Mouse (Mus musculus) neural tube, embryonic 15.5 days (tissue): ENCODE data around the gene Gm17387. TPM values are rescaled to one million over a fixed set of nuclear protein-coding genes. Genes with fewer than 3 reads are reported as not detected.

Experiments used
- ATAC-seq: fragments of 200-750 bp; cut with Nextera tagmentation; 2 replicates; pipeline ENCODE4 v1.8.0; 2017; ENCODE audit warnings: mild to moderate bottlenecking, moderate TSS enrichment, moderate library complexity; ENCODE audit not compliant: low FRiP score
- H3K27ac ChIP-seq: fragments of 300-500 bp; sonication (generic); replicated peaks from 2 replicates; pipeline ENCODE4 v1.5.1; 2015; ENCODE audit warnings: mild to moderate bottlenecking, inconsistent platforms
- H3K27me3 ChIP-seq: fragments of 300-500 bp; sonication (generic); replicated peaks from 2 replicates; pipeline ENCODE4 v1.6.1; 2015; ENCODE audit warnings: inconsistent platforms
- H3K36me3 ChIP-seq: fragments of 300-500 bp; sonication (generic); 2 replicates; pipeline ENCODE4 v1.6.1; 2015; ENCODE audit warnings: inconsistent platforms
- H3K4me1 ChIP-seq: fragments of 300-500 bp; sonication (generic); 2 replicates; pipeline ENCODE4 v1.6.1; 2015; ENCODE audit warnings: inconsistent platforms
- H3K4me2 ChIP-seq: fragments of 300-500 bp; sonication (generic); 2 replicates; pipeline ENCODE4 v1.6.1; 2015; ENCODE audit warnings: inconsistent platforms, mild to moderate bottlenecking, moderate library complexity
- H3K4me3 ChIP-seq: fragments of 300-500 bp; sonication (generic); replicated peaks from 2 replicates; pipeline ENCODE4 v1.5.1; 2015; ENCODE audit warnings: mild to moderate bottlenecking, inconsistent platforms
- H3K9ac ChIP-seq: fragments of 300-500 bp; sonication (generic); replicated peaks from 2 replicates; pipeline ENCODE4 v1.6.1; 2015; ENCODE audit warnings: mild to moderate bottlenecking, inconsistent platforms
- H3K9me3 ChIP-seq: fragments of 300-500 bp; sonication (generic); replicated peaks from 2 replicates; pipeline ENCODE4 v1.6.1; 2016; ENCODE audit warnings: inconsistent platforms
- WGBS: fragments of 180-500 bp; shearing (Covaris S2); methylation state at CpG from one replicate; pipeline ENCODE4 v1.1.7; 2015; ENCODE audit warnings: mixed read lengths; 5-methylcytosine and 5-hydroxymethylcytosine counted together
- polyA plus RNA-seq: library from polyadenylated mRNA; unstranded; fragments of >200 nt; fragmentation: Nextera tagmentation; extraction: Ambion mirVana; gene quantifications from 2 replicates; pipeline ENCODE4 v1.2.1, GENCODE M21; 2015

Gm17387 gene
- polyA plus RNA-seq, 1 experiment from 2014 or later: not detected

DNA sequence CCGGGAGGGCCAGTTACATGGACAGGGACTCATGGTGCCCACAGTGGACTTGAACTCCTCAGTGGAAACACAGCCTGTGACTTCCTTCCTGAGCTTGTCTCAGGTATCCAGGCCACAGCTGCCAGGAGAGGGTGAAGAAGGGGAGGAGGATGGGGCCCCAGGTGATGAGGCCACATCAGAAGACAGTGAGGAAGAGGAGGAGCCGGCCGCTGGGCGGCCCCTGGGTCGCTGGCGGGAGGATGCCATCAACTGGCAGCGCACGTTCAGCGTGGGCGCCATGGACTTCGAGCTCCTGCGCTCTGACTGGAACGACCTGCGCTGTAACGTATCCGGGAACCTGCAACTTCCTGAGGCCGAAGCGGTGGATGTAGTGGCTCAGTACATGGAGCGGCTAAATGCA lies 39.4 kb downstream of the Gm17387 start:
- Histone ChIP-seq H3K36me3 (peaks cover 45% of the 10 kb centered on the region), H3K27ac (no peak overlapping the region)
- ATAC-seq: no peak

DNA sequence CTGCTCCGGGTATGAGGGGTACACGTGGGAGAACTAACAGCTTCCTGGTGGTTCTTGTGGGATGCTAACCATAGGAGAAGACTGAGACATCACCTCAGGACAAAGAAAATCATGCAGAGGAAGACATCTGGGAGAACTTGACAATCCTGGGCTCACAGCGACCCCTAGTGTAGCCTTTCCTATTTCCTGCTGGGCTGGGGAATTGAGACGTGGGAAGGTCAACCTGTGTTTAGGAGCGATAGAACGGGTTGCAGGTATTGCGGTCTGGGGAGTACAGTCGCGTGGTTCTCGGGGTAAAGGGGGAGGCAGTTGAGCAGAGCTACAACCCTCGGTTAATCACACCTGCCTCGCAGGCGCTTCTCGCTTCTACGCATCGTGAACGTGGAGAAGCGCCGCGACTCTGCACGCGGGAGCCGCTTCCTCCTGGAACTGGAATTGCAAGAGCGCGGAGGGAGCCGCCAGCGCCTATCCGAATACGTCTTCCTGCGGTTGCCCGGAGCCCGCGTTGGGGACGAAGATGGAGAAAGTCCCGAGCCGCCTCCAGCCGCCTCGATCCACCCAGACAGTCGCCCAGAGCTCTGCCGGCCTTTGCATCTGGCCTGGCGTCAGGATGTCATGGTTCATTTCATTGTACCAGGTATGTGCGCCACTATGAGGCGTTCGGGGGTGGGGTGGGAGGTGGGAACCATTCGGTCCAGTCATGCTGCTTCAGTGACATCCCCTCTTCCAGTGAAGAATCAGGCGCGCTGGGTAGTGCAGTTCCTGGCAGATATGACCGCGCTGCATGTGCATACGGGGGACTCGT lies 41.3 kb downstream of the Gm17387 start:
- Histone ChIP-seq H3K4me1 (peaks cover 29% of the 10 kb centered on the region), H3K4me3 (peak overlapping the region; percentile 42), H3K9me3 (no peaks in the 10 kb centered on the region), H3K9ac (peak overlapping the region; percentile 61), H3K36me3 (peaks cover 28% of the 10 kb centered on the region), H3K27me3 (peaks cover 6% of the 10 kb centered on the region), H3K4me2 (peak overlapping the region; percentile 84), H3K27ac (peak overlapping the region; percentile 92)
- peak; percentile 81 for ATAC-seq
- under 1% methylated on average over 51 of the region's 51 CpGs for WGBS

More for the DNA sequence above, 39.4 kb downstream of the Gm17387 start:
- H3K4me3 ChIP-seq: no peak overlapping the region
- no peak overlapping the region for H3K9ac ChIP-seq
- peaks cover 30% of the 10 kb centered on the region for H3K4me1 ChIP-seq
- no peaks in the 10 kb centered on the region for H3K9me3 ChIP-seq
- H3K4me2 ChIP-seq: no peak overlapping the region
- peaks cover 6% of the 10 kb centered on the region for H3K27me3 ChIP-seq
- 77% methylated on average over 19 of the region's 19 CpGs for WGBS

GRCm38 (mm10) chr7:141072017-141072745 lies 43.2 kb downstream of the Gm17387 start:
- Histone ChIP-seq H3K27ac (no peak overlapping the region; the same call in 1 of the 2 replicates), H3K4me3 (no peak overlapping the region), H3K27me3 (peaks cover 6% of the 10 kb centered on the region), H3K4me2 (peak overlapping the region; percentile 84), H3K9ac (no peak overlapping the region), H3K9me3 (no peaks in the 10 kb centered on the region), H3K36me3 (peaks cover 14% of the 10 kb centered on the region), H3K4me1 (peaks cover 29% of the 10 kb centered on the region)
- WGBS: 37% methylated on average over 23 of the region's 23 CpGs
- ATAC-seq: no peak

- Histone ChIP-seq H3K4me3 (no peak overlapping the region), H3K9me3 (no peaks in the 10 kb centered on the region), H3K36me3 (no peaks in the 10 kb centered on the region), H3K27ac (no peak overlapping the region), H3K4me2 (no peak overlapping the region), H3K4me1 (peaks cover 29% of the 10 kb centered on the region), H3K27me3 (peaks cover 6% of the 10 kb centered on the region), H3K9ac (no peak overlapping the region)
- no peak for ATAC-seq
- WGBS: 84% methylated on average over 4 of the region's 4 CpGs
Measured at GRCm38 (mm10) chr7:141073782-141074181, 44.9 kb downstream of the Gm17387 start.

- WGBS: 93% methylated on average over 15 of the region's 15 CpGs
- Histone ChIP-seq H3K27me3 (0 out of 2 replicates have a peak, but pooled peaks cover 8% of the 10 kb centered on the region), H3K9me3 (no peaks in the 10 kb centered on the region), H3K9ac (no peak within 1 kb of the TSS), H3K36me3 (no peaks in the 10 kb centered on the region), H3K4me3 (no peak within 1 kb of the TSS), H3K27ac (no peak within 1 kb of the TSS), H3K4me2 (no peak within 1 kb of the TSS), H3K4me1 (no peaks in the 10 kb centered on the region)
- no peak for ATAC-seq
Measured at GRCm38 (mm10) chr7:141077841-141078240, 48.9 kb downstream of the Gm17387 start, which contains the start of gene Pkp3. Pkp3 (plus strand) TSS chr7:141078218.

DNA sequence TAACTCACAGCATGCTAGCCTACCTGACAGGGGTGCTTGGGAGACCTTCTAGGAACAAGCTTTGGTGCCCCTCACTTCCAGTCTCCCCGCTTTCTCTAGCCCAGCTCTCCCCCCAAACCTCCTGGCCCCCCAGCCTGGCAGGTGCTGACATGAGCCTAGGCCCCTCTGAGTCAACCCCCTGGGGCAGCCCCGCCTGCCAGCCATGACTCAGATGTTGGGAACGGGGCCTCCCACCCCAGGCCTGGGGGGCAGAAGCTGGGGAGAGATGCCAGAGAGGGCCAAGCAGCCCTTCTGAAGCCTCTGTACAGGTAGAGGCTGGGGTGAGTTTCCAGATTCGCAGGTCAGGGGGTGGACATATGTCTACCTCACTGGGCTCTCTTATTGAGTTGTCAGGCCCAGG lies 49.9 kb downstream of the Gm17387 start:
- H3K4me3 ChIP-seq: no peak overlapping the region
- H3K36me3 ChIP-seq: no peaks in the 10 kb centered on the region
- no peak overlapping the region for H3K9ac ChIP-seq
- no peaks in the 10 kb centered on the region for H3K4me1 ChIP-seq
- H3K27ac ChIP-seq: no peak overlapping the region
- H3K4me2 ChIP-seq: no peak overlapping the region
- no peaks in the 10 kb centered on the region for H3K9me3 ChIP-seq
- no peak for ATAC-seq
- H3K27me3 ChIP-seq: 0 out of 2 replicates have a peak, but pooled peaks cover 8% of the 10 kb centered on the region
- WGBS: 86% methylated on average over 4 of the region's 4 CpGs

Other genes starting within 250 kb of the Gm17387 start
- 0.47 and 0.73 TPM in 2 replicates for gene Syce1, start 241.3 kb upstream of the Gm17387 start, polyA plus RNA-seq
- gene Zfp941, start 207.0 kb upstream of the Gm17387 start, polyA plus RNA-seq: 29.4 and 33.1 TPM in 2 replicates
- gene Urah, start 194.1 kb upstream of the Gm17387 start, polyA plus RNA-seq: 0.23 and 0.46 TPM in 2 replicates
- gene Scgb1c1, start 183.6 kb upstream of the Gm17387 start, polyA plus RNA-seq: not detected in 2 replicates
- gene Odf3, start 181.3 kb upstream of the Gm17387 start, polyA plus RNA-seq: not detected in 2 replicates
- gene Gm45785, start 172.8 kb upstream of the Gm17387 start, polyA plus RNA-seq: not detected in 2 replicates
- 91.9 and 94.8 TPM in 2 replicates for gene Ric8a, start 172.2 kb upstream of the Gm17387 start, polyA plus RNA-seq
- 45.8 and 49.1 TPM in 2 replicates for gene Bet1l, start 171.6 kb upstream of the Gm17387 start, polyA plus RNA-seq
- gene Psmd13, start 147.2 kb upstream of the Gm17387 start, polyA plus RNA-seq: 253 and 254 TPM in 2 replicates
- 61.9 and 67.8 TPM in 2 replicates for gene Sirt3, start 146.8 kb upstream of the Gm17387 start, polyA plus RNA-seq
- gene Cox8b, start 128.7 kb upstream of the Gm17387 start, polyA plus RNA-seq: 1.5 and 4.8 TPM in 2 replicates
- 0.67 and 5.6 TPM in 2 replicates for gene Nlrp6, start 108.2 kb upstream of the Gm17387 start, polyA plus RNA-seq
- 6.3 and 10.2 TPM in 2 replicates for gene Pgghg, start 87.7 kb upstream of the Gm17387 start, polyA plus RNA-seq
- gene Ifitm5, start 78.8 kb upstream of the Gm17387 start, polyA plus RNA-seq: 3.0 and 4.5 TPM in 2 replicates
- gene Gm45717, start 73.2 kb upstream of the Gm17387 start, polyA plus RNA-seq: not detected in 2 replicates
- 197 and 409 TPM in 2 replicates for gene Ifitm2, start 73.1 kb upstream of the Gm17387 start, polyA plus RNA-seq
- 20.6 and 115 TPM in 2 replicates for gene Ifitm1, start 61.9 kb upstream of the Gm17387 start, polyA plus RNA-seq
- gene Ifitm3, start 18.4 kb upstream of the Gm17387 start, polyA plus RNA-seq: 50.1 and 243 TPM in 2 replicates
- 1.7 and 1.8 TPM in 2 replicates for gene Ifitm6, start 11.2 kb upstream of the Gm17387 start, polyA plus RNA-seq
- gene B4galnt4, start 32.0 kb downstream of the Gm17387 start, polyA plus RNA-seq: 39.3 and 51.2 TPM in 2 replicates
- gene Pkp3, start 49.1 kb downstream of the Gm17387 start, polyA plus RNA-seq: 0.18 and 8.4 TPM in 2 replicates
- gene Sigirr, start 71.4 kb downstream of the Gm17387 start, polyA plus RNA-seq: 3.3 and 7.8 TPM in 2 replicates
- gene Ano9, start 88.7 kb downstream of the Gm17387 start, polyA plus RNA-seq: 0.60 and 1.4 TPM in 2 replicates
- gene Ptdss2, start 93.3 kb downstream of the Gm17387 start, polyA plus RNA-seq: 83.2 and 86.7 TPM in 2 replicates
- 50.0 and 69.8 TPM in 2 replicates for gene Rnh1, start 143.7 kb downstream of the Gm17387 start, polyA plus RNA-seq
- gene Hras, start 164.9 kb downstream of the Gm17387 start, polyA plus RNA-seq: 166 and 188 TPM in 2 replicates
- gene Lrrc56, start 165.0 kb downstream of the Gm17387 start, polyA plus RNA-seq: 9.0 and 9.1 TPM in 2 replicates
- 0.35 and 1.6 TPM in 2 replicates for gene Lmntd2, start 184.9 kb downstream of the Gm17387 start, polyA plus RNA-seq
- gene Rassf7, start 186.7 kb downstream of the Gm17387 start, polyA plus RNA-seq: 24.1 and 28.1 TPM in 2 replicates
- gene Phrf1, start 199.7 kb downstream of the Gm17387 start, polyA plus RNA-seq: 54.9 and 60.2 TPM in 2 replicates
- 2.6 and 7.8 TPM in 2 replicates for gene Irf7, start 237.3 kb downstream of the Gm17387 start, polyA plus RNA-seq
- gene Cdhr5, start 247.7 kb downstream of the Gm17387 start, polyA plus RNA-seq: 4.2 TPM in 1 of 2 replicates, not detected in the other